Mouse (Mus musculus) ES-E14 (cell line): ENCODE results near the gene Grik5.

ENCODE experiments used
- CHD2 ChIP-seq: IDR thresholded peaks from 2 replicates; pipeline ENCODE4 v1.6.1; 2014; ENCODE audit warnings: mild to moderate bottlenecking, low read depth, low read length, inconsistent platforms
- ZNF384 ChIP-seq: IDR thresholded peaks from 2 replicates; pipeline ENCODE4 v1.6.1; 2012; ENCODE audit warnings: low read depth, low read length, inconsistent platforms

DNA sequence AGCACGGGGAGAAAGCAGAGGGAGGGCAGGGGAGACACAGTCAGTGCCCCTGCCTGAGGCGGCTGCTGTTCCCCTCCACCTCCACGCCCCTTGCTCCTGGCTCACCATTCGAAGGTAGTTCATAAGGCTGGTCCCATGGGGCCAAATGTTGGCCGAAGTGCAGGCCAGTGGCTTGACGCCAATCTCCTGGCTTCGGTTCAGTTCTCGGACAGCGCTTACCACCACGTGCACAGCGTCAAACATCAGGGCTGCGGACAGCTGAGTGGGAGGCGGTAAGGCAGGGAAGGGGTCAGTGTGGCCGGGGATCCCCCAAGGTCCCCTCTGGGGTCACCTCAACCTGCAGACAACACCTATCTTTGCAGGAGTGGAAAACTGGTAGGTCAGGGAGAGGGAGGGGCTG is 13.3 kb downstream of the Grik5 start:
- TF ChIP-seq ZNF384 (no peak), CHD2 (no peak)
